Mouse (Mus musculus): Measurements from ENCODE around the gene Fam129a. TPM values are rescaled to one million over a fixed set of nuclear protein-coding genes. Genes with fewer than 3 reads are reported as not detected.

Gene Fam129a
- total and polyA plus RNA-seq, 2 experiments from 2014 or later, result 0.75 to 2.9 TPM

DNA sequence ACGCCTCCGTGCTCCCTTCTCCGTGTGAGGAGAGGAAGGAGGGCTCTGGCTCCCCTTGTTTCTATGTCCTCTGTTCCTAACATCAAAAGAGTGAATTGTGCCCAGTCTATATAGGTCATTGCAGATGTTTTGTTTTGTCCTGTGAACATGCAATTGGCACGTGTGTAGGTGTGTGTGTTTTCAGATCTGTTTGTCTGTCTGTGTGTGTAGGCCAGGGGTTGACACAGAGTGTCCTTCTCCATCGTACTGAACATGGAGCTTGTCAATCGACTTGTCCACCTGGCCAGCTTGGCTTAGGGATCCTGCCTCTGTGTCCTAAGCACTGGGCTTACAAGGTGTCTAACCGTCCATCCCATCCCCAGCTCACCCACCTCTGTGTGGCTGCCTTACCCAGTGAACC lies 140.1 kb downstream of the Fam129a start:
- 84% methylated on average over 7 of the region's 7 CpGs for WGBS
- Histone ChIP-seq H3K4me3 (ENCODE audit: low read depth, low read length) (no peak overlapping the region), H3K36me3 (ENCODE audit: insufficient read depth) (no peaks in the 10 kb centered on the region), H3K27me3 (ENCODE audit: insufficient read depth, low read length) (no peaks in the 10 kb centered on the region; the same call in 1 of the 2 replicates), H3K27ac (ENCODE audit: low read depth, low read length) (no peak overlapping the region), H3K4me2 (ENCODE audit: low read depth) (no peak overlapping the region), H3K4me1 (ENCODE audit: insufficient read depth) (no peaks in the 10 kb centered on the region), H3K9me3 (ENCODE audit: low read length) (no peaks in the 10 kb centered on the region), H3K9ac (no peak overlapping the region)
- no peak for TF ChIP-seq CTCF (IDR thresholded peaks at IDR 0.05; ENCODE audit: low read depth)
- no peak for ATAC-seq
- no peak for DNase-seq

- H3K36me3 ChIP-seq (ENCODE audit: insufficient read depth), result no peaks in the 10 kb centered on the region
- no peaks in the 10 kb centered on the region for H3K4me1 ChIP-seq (ENCODE audit: insufficient read depth)
- no peak overlapping the region for H3K4me2 ChIP-seq (ENCODE audit: low read depth)
- no peak overlapping the region for H3K9ac ChIP-seq
- H3K27me3 ChIP-seq (ENCODE audit: insufficient read depth, low read length), result no peaks in the 10 kb centered on the region; the same call in 1 of the 2 replicates
- no peak for ATAC-seq
- H3K4me3 ChIP-seq (ENCODE audit: low read depth, low read length), result no peak overlapping the region
- DNase-seq, result no peak
- H3K27ac ChIP-seq (ENCODE audit: low read depth, low read length), result no peak overlapping the region
- TF ChIP-seq CTCF (IDR thresholded peaks at IDR 0.05; ENCODE audit: low read depth), result no peak
- H3K9me3 ChIP-seq (ENCODE audit: low read length), result no peaks in the 10 kb centered on the region
- WGBS, result 44% methylated on average over 5 of the region's 5 CpGs
These were observed 141.7 kb downstream of the Fam129a start for GRCm38 (mm10) chr1:151712664-151713063.

DNA sequence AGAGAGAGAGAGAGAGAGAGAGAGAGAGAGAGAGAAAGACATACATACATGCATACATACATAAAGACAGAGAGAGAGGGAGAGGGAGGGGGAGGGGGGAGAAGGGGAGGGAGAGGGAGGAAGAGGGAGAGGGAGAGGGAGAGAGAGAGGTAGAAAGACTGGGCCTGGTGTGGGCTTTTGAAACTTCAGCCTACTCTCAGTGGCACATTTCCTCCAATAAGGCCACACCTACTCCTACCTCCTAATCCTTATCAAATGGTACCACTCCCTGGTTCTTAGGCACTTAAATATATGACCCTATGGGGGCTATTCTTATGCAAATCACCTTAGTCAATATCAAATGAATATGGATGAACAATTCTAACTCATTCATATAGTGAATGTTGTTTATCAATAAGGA lies 142.6 kb downstream of the Fam129a start:
- no peaks in the 10 kb centered on the region for H3K4me1 ChIP-seq (ENCODE audit: insufficient read depth)
- ATAC-seq, result no peak

DNA sequence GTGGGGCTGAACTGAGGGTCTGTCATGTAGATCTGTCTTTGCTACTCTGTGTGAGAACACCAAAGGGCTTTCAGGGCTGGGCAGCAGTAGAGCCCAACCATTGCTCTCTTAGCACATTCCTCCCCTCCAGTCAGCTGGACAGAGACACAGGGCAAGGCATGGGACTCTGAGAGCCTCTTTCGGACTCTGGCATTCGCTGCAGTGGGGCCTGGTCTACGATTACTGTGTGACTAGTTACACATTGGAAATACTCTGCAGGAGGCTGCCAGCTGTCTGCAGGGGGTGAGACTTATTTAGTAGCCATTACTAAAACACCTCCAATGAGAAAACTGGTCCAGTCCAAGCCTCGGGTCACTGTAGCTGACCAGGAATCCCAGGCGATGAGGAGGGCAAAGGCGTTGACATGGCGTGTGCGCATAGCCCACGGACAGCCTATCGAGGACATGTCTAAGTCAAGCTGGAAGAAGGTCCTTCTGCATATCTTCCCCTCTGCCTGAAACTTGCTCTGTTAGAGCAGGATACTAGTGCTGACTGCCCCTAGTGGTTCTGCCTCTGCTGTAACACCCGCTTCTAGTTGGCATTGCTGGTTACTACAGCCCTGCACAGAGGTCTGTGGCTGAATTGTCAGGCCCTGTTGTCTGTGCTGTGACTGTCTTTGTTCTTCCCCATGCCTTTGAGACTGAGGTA lies 145.2 kb downstream of the Fam129a start:
- peak; percentile 71; the same call in 1 of the 2 replicates for ATAC-seq
- 74% methylated on average over 11 of the region's 11 CpGs for WGBS
- DNase-seq, result no peak

More for the DNA sequence above, 142.6 kb downstream of the Fam129a start:
- no peaks in the 10 kb centered on the region for H3K36me3 ChIP-seq (ENCODE audit: insufficient read depth)
- no peak overlapping the region for H3K4me2 ChIP-seq (ENCODE audit: low read depth)
- no peak overlapping the region for H3K27ac ChIP-seq (ENCODE audit: low read depth, low read length)
- no peak for DNase-seq
- H3K4me3 ChIP-seq (ENCODE audit: low read depth, low read length), result no peak overlapping the region
- no peaks in the 10 kb centered on the region for H3K9me3 ChIP-seq (ENCODE audit: low read length)
- H3K27me3 ChIP-seq (ENCODE audit: insufficient read depth, low read length), result no peaks in the 10 kb centered on the region
- TF ChIP-seq CTCF (IDR thresholded peaks at IDR 0.05; ENCODE audit: low read depth), result no peak
- H3K9ac ChIP-seq, result no peak overlapping the region

GRCm38 (mm10) chr1:151717624-151718023 lies 146.6 kb downstream of the Fam129a start:
- no peak for TF ChIP-seq CTCF (IDR thresholded peaks at IDR 0.05; ENCODE audit: low read depth)
- no peak overlapping the region for H3K4me3 ChIP-seq (ENCODE audit: low read depth, low read length)
- no peaks in the 10 kb centered on the region for H3K36me3 ChIP-seq (ENCODE audit: insufficient read depth)
- H3K9ac ChIP-seq, result no peak overlapping the region
- 94% methylated on average over 5 of the region's 5 CpGs for WGBS
- no peak for ATAC-seq
- no peak for DNase-seq
- H3K4me2 ChIP-seq (ENCODE audit: low read depth), result no peak overlapping the region
- H3K27me3 ChIP-seq (ENCODE audit: insufficient read depth, low read length), result no peaks in the 10 kb centered on the region
- no peaks in the 10 kb centered on the region for H3K9me3 ChIP-seq (ENCODE audit: low read length)
- no peaks in the 10 kb centered on the region for H3K4me1 ChIP-seq (ENCODE audit: insufficient read depth)
- no peak overlapping the region for H3K27ac ChIP-seq (ENCODE audit: low read depth, low read length)

More for the DNA sequence above, 145.2 kb downstream of the Fam129a start:
- H3K9ac ChIP-seq, result no peak overlapping the region
- peak; percentile 63 for TF ChIP-seq CTCF (IDR thresholded peaks at IDR 0.05; ENCODE audit: low read depth)
- no peak overlapping the region for H3K4me3 ChIP-seq (ENCODE audit: low read depth, low read length)
- no peak overlapping the region for H3K4me2 ChIP-seq (ENCODE audit: low read depth)
- H3K9me3 ChIP-seq (ENCODE audit: low read length), result no peaks in the 10 kb centered on the region
- no peaks in the 10 kb centered on the region for H3K36me3 ChIP-seq (ENCODE audit: insufficient read depth)
- no peaks in the 10 kb centered on the region for H3K27me3 ChIP-seq (ENCODE audit: insufficient read depth, low read length)
- H3K4me1 ChIP-seq (ENCODE audit: insufficient read depth), result no peaks in the 10 kb centered on the region
- no peak overlapping the region for H3K27ac ChIP-seq (ENCODE audit: low read depth, low read length)

DNA sequence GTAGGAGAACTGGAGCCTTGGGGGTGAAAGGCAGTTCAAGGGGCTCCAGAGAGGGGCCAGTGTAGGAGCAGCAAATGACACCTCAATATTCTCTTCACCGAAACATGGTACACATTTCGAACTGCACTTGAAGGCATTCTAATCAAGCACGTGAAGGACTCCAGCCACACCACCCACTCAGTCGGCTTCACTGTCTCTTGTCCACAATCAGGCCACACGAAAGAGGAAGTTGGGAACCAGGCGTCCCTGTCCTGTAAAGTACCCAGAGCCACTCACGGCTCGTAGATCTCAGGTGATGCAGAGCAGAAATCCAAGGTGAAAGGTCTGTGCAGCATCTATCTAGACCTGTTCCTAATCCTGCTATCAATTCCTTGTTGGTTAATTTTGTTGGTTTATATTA lies 147.6 kb downstream of the Fam129a start:
- no peak for TF ChIP-seq CTCF (IDR thresholded peaks at IDR 0.05; ENCODE audit: low read depth)
- Histone ChIP-seq H3K27ac (ENCODE audit: low read depth, low read length) (no peak overlapping the region), H3K4me1 (ENCODE audit: insufficient read depth) (no peaks in the 10 kb centered on the region), H3K9ac (no peak overlapping the region), H3K36me3 (ENCODE audit: insufficient read depth) (no peaks in the 10 kb centered on the region), H3K4me2 (ENCODE audit: low read depth) (no peak overlapping the region), H3K27me3 (ENCODE audit: insufficient read depth, low read length) (no peaks in the 10 kb centered on the region), H3K4me3 (ENCODE audit: low read depth, low read length) (no peak overlapping the region), H3K9me3 (ENCODE audit: low read length) (no peaks in the 10 kb centered on the region)
- WGBS, result 87% methylated on average over 8 of the region's 8 CpGs
- no peak for ATAC-seq
- no peak for DNase-seq

DNA sequence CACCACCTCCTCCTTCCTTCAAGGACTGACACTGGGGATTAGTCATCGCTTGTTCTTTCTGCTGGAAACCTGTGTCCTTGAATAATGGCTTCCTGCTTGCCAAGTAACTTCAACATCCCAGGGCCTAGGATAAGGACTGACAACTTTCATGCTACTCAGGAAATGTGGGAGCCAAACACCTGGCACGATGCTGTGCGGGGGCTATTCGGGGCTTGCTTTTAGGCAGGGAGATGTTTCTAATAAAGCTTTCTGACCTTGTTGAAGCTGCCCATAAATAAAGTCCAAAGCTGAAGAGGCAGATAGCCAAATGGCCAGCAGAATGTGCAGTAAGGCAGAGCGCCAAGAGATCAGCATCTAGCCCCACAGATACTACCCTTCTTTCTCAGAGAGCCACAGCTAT lies 148.9 kb downstream of the Fam129a start:
- ATAC-seq (no peak), DNase-seq (no peak)
- WGBS, result 90% methylated on average over 5 of the region's 5 CpGs
- Histone ChIP-seq H3K9ac (no peak overlapping the region), H3K27me3 (ENCODE audit: insufficient read depth, low read length) (no peaks in the 10 kb centered on the region), H3K4me3 (ENCODE audit: low read depth, low read length) (no peak overlapping the region), H3K4me2 (ENCODE audit: low read depth) (no peak overlapping the region), H3K9me3 (ENCODE audit: low read length) (no peaks in the 10 kb centered on the region), H3K36me3 (ENCODE audit: insufficient read depth) (no peaks in the 10 kb centered on the region), H3K27ac (ENCODE audit: low read depth, low read length) (no peak overlapping the region), H3K4me1 (ENCODE audit: insufficient read depth) (no peaks in the 10 kb centered on the region)
- no peak for TF ChIP-seq CTCF (IDR thresholded peaks at IDR 0.05; ENCODE audit: low read depth)

All from forebrain, postnatal 0 days (tissue).